Mouse (Mus musculus) forebrain, embryonic 15.5 days (tissue): ENCODE results near the gene Sptbn4. TPM values are rescaled to one million over a fixed set of nuclear protein-coding genes. Genes with fewer than 3 reads are reported as not detected.

ENCODE experiments used
- ATAC-seq: fragments of 200-750 bp; cut with Nextera tagmentation; replicated peaks from 2 replicates; pipeline ENCODE4 v1.8.0; 2017; ENCODE audit warnings: mild to moderate bottlenecking, moderate TSS enrichment, moderate library complexity
- H3K27ac ChIP-seq: fragments of 300-500 bp; sonication (generic); replicated peaks from 2 replicates; pipeline ENCODE4 v1.5.1; 2015; ENCODE audit warnings: mild to moderate bottlenecking, inconsistent platforms
- H3K27me3 ChIP-seq: fragments of 300-500 bp; sonication (generic); 2 replicates; pipeline ENCODE4 v1.6.1; 2015; ENCODE audit warnings: inconsistent platforms
- H3K36me3 ChIP-seq: fragments of 300-500 bp; sonication (generic); 2 replicates; pipeline ENCODE4 v1.6.1; 2015; ENCODE audit warnings: mild to moderate bottlenecking, inconsistent platforms
- H3K4me1 ChIP-seq: fragments of 300-500 bp; sonication (generic); 2 replicates; pipeline ENCODE4 v1.6.1; 2015; ENCODE audit warnings: inconsistent platforms
- H3K4me2 ChIP-seq: fragments of 300-500 bp; sonication (generic); replicated peaks from 2 replicates; pipeline ENCODE4 v1.6.1; 2015; ENCODE audit warnings: mild to moderate bottlenecking, inconsistent platforms
- H3K4me3 ChIP-seq: fragments of 300-500 bp; sonication (generic); 2 replicates; pipeline ENCODE4 v1.5.1; 2015; ENCODE audit warnings: mild to moderate bottlenecking, inconsistent platforms
- H3K9ac ChIP-seq: fragments of 300-500 bp; sonication (generic); replicated peaks from 2 replicates; pipeline ENCODE4 v1.6.1; 2015; ENCODE audit warnings: mild to moderate bottlenecking, inconsistent platforms
- H3K9me3 ChIP-seq: fragments of 300-500 bp; sonication (generic); 2 replicates; pipeline ENCODE4 v1.6.1; 2016; ENCODE audit warnings: inconsistent platforms
- WGBS: fragments of 180-500 bp; shearing (Covaris S2); methylation state at CpG from one replicate; pipeline ENCODE4 v1.1.7; 2015; ENCODE audit warnings: mixed read lengths; 5-methylcytosine and 5-hydroxymethylcytosine counted together
- polyA plus RNA-seq: library from polyadenylated mRNA; unstranded; fragments of >200 nt; fragmentation: Nextera tagmentation; extraction: Ambion mirVana; gene quantifications from 2 replicates; pipeline ENCODE4 v1.2.1, GENCODE M21; 2015

Gene Sptbn4
- polyA plus RNA-seq, 1 experiment from 2014 or later = 2.0 TPM

DNA sequence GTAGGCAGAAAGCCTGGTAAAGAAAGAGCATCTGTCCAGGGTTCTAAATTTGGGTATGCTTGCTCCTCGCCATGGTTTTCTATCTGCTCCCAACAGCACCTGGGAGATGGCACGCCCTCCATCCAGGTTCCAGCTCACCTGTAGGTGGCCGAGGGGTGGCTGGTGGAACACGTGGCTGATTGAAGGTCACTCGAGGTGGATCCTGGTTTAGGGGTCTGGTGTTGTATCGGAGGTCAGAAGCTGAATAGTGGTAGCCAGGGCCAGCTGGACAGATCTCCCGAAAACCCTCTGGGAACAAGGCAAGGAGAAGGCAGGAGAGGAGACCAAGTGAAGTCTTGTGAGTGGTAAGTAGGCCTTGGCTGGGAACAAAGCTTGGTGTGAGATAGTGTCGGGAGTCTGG, 120.0 kb downstream of the Sptbn4 start:
- Histone ChIP-seq H3K9ac (no peak overlapping the region), H3K9me3 (no peaks in the 10 kb centered on the region), H3K4me1 (peaks cover 31% of the 10 kb centered on the region), H3K4me2 (no peak overlapping the region), H3K4me3 (no peak overlapping the region), H3K27ac (no peak overlapping the region), H3K27me3 (peaks cover 71% of the 10 kb centered on the region), H3K36me3 (no peaks in the 10 kb centered on the region)
- WGBS = 93% methylated on average over 8 of the region's 8 CpGs
- no peak for ATAC-seq

GRCm38 (mm10) chr7:27326101-27326880, 121.2 kb downstream of the Sptbn4 start:
- Histone ChIP-seq H3K9ac (no peak overlapping the region), H3K9me3 (no peaks in the 10 kb centered on the region), H3K4me2 (peak overlapping the region; percentile 33; the same call in 1 of the 2 replicates), H3K36me3 (no peaks in the 10 kb centered on the region), H3K27ac (no peak overlapping the region), H3K4me1 (peaks cover 24% of the 10 kb centered on the region), H3K27me3 (peaks cover 60% of the 10 kb centered on the region), H3K4me3 (0 out of 2 replicates have a peak overlapping the region, but pooled peaks have one; percentile 22)
- no peak for ATAC-seq
- 39% methylated on average over 34 of the region's 34 CpGs for WGBS

GRCm38 (mm10) chr7:27325697-27326096, 121.8 kb downstream of the Sptbn4 start:
- Histone ChIP-seq H3K4me1 (peaks cover 18% of the 10 kb centered on the region), H3K36me3 (no peaks in the 10 kb centered on the region), H3K9ac (no peak overlapping the region; the same call in 1 of the 2 replicates), H3K4me3 (peak overlapping the region; percentile 22), H3K27me3 (peaks cover 54% of the 10 kb centered on the region), H3K4me2 (peak overlapping the region; percentile 33), H3K27ac (no peak overlapping the region), H3K9me3 (no peaks in the 10 kb centered on the region)
- 4% methylated on average over 24 of the region's 24 CpGs for WGBS
- peak; percentile 46; the same call in 1 of the 2 replicates for ATAC-seq

DNA sequence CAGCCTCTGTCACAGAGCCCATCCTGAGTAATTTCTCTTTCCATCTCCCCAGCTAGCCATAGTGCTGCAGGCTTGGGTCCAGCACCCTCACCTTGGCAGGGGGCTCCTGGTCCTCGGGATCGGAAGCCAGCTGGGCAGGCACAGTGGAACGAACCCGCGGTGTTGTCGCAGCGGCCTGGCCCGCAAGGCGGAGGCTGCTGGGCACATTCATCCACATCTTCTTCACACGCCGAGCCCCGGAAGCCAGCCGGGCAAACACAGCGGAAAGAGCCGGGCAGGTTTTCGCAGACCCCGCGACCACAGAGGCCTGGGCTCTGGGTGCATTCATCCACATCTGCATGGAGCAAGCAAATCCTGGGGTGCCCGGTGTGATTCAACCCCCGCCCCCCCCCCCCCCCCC, 122.6 kb downstream of the Sptbn4 start:
- Histone ChIP-seq H3K4me3 (no peak overlapping the region), H3K36me3 (no peaks in the 10 kb centered on the region), H3K4me2 (no peak overlapping the region), H3K9me3 (no peaks in the 10 kb centered on the region), H3K9ac (no peak overlapping the region), H3K27me3 (peaks cover 46% of the 10 kb centered on the region), H3K27ac (no peak overlapping the region), H3K4me1 (peaks cover 14% of the 10 kb centered on the region)
- WGBS = 45% methylated on average over 18 of the region's 20 CpGs
- no peak for ATAC-seq

DNA sequence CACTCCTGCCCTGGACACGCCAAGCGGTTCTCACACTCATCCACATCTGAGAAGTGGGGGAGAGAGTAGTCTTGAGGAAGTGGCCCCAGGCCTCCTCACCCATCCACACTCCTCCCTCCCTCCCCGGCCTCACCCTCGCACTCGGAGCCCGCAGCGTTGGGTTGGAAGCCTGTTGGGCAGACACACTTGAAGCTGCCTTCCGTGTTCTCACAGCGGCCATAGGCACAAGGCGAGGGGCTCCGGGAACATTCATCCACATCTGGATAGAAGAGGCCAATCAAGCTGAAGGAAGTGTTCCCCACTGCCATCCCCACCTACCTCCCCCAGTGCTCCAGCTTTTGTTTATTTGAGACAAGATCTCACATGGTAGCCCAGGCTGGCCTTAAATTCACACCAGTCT, 123.3 kb downstream of the Sptbn4 start:
- Histone ChIP-seq H3K9me3 (no peaks in the 10 kb centered on the region), H3K4me1 (peaks cover 9% of the 10 kb centered on the region), H3K9ac (no peak overlapping the region), H3K36me3 (no peaks in the 10 kb centered on the region), H3K27ac (no peak overlapping the region), H3K27me3 (peaks cover 39% of the 10 kb centered on the region), H3K4me2 (no peak overlapping the region), H3K4me3 (no peak overlapping the region)
- 96% methylated on average over 11 of the region's 11 CpGs for WGBS
- ATAC-seq = no peak

DNA sequence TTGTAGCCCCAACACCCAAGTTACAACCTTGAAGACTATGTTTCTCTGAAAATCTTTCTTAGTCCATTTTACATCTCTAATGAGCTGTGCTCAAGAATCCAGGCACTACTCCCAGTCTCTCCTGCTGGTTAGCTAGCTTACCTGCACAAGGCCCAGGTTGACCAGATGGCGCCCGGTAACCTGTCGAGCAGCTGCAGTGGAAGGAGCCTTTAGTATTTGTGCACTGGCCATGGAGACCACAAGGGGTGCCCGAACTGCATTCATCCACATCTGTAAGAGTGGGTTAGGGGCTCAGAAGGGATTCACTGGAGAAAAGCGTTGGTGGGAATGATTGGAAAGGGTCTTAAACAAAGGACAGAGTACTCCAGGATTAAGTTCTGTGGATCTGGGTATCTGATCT, 124.5 kb downstream of the Sptbn4 start:
- H3K27me3 ChIP-seq = peaks cover 28% of the 10 kb centered on the region
- no peak overlapping the region for H3K4me2 ChIP-seq
- peaks cover 8% of the 10 kb centered on the region for H3K4me1 ChIP-seq
- H3K27ac ChIP-seq = no peak overlapping the region
- 90% methylated on average over 5 of the region's 5 CpGs for WGBS
- H3K36me3 ChIP-seq = no peaks in the 10 kb centered on the region
- no peak overlapping the region for H3K4me3 ChIP-seq
- ATAC-seq = no peak
- no peaks in the 10 kb centered on the region for H3K9me3 ChIP-seq
- H3K9ac ChIP-seq = no peak overlapping the region

DNA sequence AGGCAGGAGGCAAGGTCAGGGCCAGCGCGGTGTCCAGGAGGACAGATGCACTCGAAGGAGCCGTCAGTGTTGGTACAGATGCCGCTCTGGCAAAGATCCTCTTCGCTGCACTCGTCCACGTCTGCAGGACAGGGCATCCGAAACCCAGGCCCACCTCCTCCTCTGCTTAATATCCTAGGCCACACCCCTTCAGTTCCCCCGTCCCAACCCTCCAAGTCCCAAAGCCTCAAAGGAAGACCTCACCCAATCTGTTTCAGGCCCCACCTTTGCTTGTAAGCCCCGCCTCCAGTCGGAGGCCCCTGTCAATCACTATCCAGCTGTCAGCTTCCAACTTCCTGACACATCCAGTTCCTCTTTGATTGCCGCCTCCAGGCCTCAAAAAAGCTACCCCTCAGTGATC, 125.2 kb downstream of the Sptbn4 start:
- no peak for ATAC-seq
- WGBS = 28% methylated on average over 13 of the region's 13 CpGs
- Histone ChIP-seq H3K4me1 (peaks cover 8% of the 10 kb centered on the region), H3K9ac (no peak overlapping the region), H3K27ac (no peak overlapping the region), H3K9me3 (no peaks in the 10 kb centered on the region), H3K27me3 (peaks cover 20% of the 10 kb centered on the region), H3K36me3 (no peaks in the 10 kb centered on the region), H3K4me2 (no peak overlapping the region), H3K4me3 (no peak overlapping the region)

- Histone ChIP-seq H3K27ac (no peak overlapping the region), H3K4me2 (no peak overlapping the region), H3K9ac (no peak overlapping the region), H3K4me3 (no peak overlapping the region), H3K4me1 (peaks cover 8% of the 10 kb centered on the region), H3K36me3 (no peaks in the 10 kb centered on the region), H3K27me3 (no peaks in the 10 kb centered on the region), H3K9me3 (no peaks in the 10 kb centered on the region)
- no peak for ATAC-seq
- WGBS = 90% methylated on average over 22 of the region's 22 CpGs
Observed at GRCm38 (mm10) chr7:27319411-27319810, 128.1 kb downstream of the Sptbn4 start.

DNA sequence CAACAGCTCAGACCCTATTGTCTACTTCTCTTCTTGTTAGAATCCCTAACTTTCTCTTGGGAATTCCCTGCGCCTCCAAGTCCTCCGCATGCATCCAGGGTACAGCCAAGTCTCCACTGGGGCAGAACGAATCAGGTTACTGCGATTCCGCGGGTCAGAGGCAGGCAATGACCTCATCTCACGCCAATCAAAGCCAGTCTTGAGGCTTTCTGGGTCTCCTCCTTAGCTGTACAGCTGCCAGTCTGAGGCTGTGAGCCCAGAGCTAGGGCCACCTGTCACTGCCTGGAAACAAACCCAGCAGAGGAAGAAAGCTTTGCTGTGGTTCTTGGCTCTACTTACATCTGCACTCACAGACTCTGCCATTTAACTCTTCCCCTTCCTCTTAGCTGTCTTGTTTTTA, 131.5 kb downstream of the Sptbn4 start:
- H3K36me3 ChIP-seq = 0 out of 2 replicates have a peak, but pooled peaks cover 2% of the 10 kb centered on the region
- H3K4me2 ChIP-seq = no peak overlapping the region
- no peak overlapping the region for H3K4me3 ChIP-seq
- ATAC-seq = peak; percentile 81
- H3K4me1 ChIP-seq = peaks cover 8% of the 10 kb centered on the region
- H3K27me3 ChIP-seq = no peaks in the 10 kb centered on the region
- no peaks in the 10 kb centered on the region for H3K9me3 ChIP-seq
- no peak overlapping the region for H3K9ac ChIP-seq
- peak overlapping the region; percentile 61 for H3K27ac ChIP-seq
- WGBS = 24% methylated on average over 7 of the region's 7 CpGs

GRCm38 (mm10) chr7:27314393-27314792, 133.1 kb downstream of the Sptbn4 start:
- H3K4me1 ChIP-seq = peaks cover 17% of the 10 kb centered on the region
- WGBS = 93% methylated on average over 3 of the region's 3 CpGs
- H3K9ac ChIP-seq = no peak overlapping the region
- H3K4me2 ChIP-seq = no peak overlapping the region
- no peak overlapping the region for H3K27ac ChIP-seq
- 0 out of 2 replicates have a peak, but pooled peaks cover 2% of the 10 kb centered on the region for H3K36me3 ChIP-seq
- H3K9me3 ChIP-seq = no peaks in the 10 kb centered on the region
- ATAC-seq = no peak
- no peaks in the 10 kb centered on the region for H3K27me3 ChIP-seq
- H3K4me3 ChIP-seq = no peak overlapping the region

- Histone ChIP-seq H3K4me3 (no peak overlapping the region), H3K27ac (no peak overlapping the region), H3K36me3 (0 out of 2 replicates have a peak, but pooled peaks cover 2% of the 10 kb centered on the region), H3K9ac (no peak overlapping the region), H3K4me1 (peaks cover 17% of the 10 kb centered on the region), H3K27me3 (no peaks in the 10 kb centered on the region), H3K9me3 (no peaks in the 10 kb centered on the region), H3K4me2 (no peak overlapping the region)
- ATAC-seq = no peak
- 90% methylated on average over 12 of the region's 12 CpGs for WGBS
Observed at GRCm38 (mm10) chr7:27311651-27312284, 135.7 kb downstream of the Sptbn4 start.

DNA sequence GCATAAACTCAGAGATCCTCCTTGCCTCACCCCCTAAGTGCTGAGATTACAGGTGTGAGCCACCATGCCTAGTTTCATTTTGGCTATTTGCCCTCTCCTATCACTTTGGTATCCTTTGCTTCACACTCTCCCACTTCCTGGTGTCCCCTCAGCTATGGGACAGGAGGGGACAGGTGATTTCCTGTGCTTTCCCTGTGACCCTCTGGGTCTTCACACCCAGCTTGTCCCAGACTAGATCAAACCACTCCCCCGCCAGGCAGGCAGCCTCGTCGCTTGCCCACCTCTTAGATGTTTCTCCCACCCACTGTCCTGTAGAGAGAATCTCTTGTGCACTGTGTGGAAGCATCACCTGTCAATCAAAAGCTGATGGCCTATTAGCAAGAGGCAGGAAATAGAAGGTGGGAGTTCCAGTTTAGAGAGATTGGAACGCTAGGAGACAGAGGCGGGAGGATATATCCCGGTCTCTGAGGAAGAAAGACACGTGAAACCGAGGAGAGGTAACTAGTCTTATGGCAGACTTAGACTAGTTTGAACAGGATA, 136.4 kb downstream of the Sptbn4 start:
- 0 out of 2 replicates have a peak, but pooled peaks have one; percentile 11 for ATAC-seq
- H3K27me3 ChIP-seq = no peaks in the 10 kb centered on the region
- H3K4me2 ChIP-seq = no peak overlapping the region
- H3K9ac ChIP-seq = no peak overlapping the region
- no peaks in the 10 kb centered on the region for H3K9me3 ChIP-seq
- 51% methylated on average over 8 of the region's 8 CpGs for WGBS
- H3K4me1 ChIP-seq = peaks cover 12% of the 10 kb centered on the region
- 0 out of 2 replicates have a peak, but pooled peaks cover 2% of the 10 kb centered on the region for H3K36me3 ChIP-seq
- H3K4me3 ChIP-seq = no peak overlapping the region
- H3K27ac ChIP-seq = no peak overlapping the region
